Mouse (Mus musculus) T-cell, adult 2 months (primary cell): ENCODE data around the gene Olfr630.
"Not testable (repeated sequence)": the region's sequence is repeated elsewhere in the genome, so short reads cannot be mapped to it uniquely, and the experiment has no call there.

Source experiments
- DNase-seq: peaks from one replicate; pipeline ENCODE4 v3.0.0; 2022; ENCODE audit warnings: low spot score

Gene Olfr630

DNA sequence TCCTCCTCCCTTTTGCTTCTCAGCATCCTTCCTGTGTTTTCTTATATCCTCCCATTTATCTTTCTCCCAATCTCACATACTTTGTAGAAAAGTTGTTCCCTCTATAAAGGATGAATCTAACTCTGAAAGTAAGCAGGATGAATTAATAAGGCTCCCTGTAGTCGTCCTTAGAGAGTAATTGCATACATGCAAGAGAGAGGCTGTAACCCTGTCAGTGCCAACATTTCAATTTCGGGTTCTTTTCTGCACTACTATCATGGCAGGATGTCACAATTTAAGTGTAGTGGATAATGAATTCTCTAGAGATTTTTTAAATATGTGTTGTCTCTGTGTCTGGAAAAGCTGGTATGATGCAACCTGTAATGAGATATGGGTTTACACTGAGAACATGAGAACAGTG lies at the start of gene Olfr630:
Gene Olfr630, minus strand, starts transcription at position 101 of the 400 bp plus-strand sequence.
- no peak for DNase-seq

DNA sequence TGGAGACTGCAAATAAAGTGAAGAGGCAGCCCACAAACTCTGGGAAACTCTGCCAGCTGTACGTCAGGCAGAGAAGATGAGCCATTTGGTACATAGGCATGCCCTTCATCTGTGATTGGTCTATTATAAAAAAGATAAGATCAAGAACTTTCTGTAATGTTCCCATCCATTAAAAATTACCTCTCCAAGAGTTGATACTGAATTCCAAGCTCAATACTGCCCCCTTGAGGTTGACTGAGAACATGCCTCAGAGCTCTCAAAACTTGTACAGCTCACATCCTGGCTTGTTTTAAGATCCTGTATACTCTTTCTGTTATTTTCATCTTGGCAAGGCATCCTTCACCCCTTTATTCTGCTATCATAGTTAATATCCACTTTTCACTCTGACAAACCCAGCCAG lies 49.7 kb upstream of the Olfr630 start:
- DNase-seq: no peak

DNA sequence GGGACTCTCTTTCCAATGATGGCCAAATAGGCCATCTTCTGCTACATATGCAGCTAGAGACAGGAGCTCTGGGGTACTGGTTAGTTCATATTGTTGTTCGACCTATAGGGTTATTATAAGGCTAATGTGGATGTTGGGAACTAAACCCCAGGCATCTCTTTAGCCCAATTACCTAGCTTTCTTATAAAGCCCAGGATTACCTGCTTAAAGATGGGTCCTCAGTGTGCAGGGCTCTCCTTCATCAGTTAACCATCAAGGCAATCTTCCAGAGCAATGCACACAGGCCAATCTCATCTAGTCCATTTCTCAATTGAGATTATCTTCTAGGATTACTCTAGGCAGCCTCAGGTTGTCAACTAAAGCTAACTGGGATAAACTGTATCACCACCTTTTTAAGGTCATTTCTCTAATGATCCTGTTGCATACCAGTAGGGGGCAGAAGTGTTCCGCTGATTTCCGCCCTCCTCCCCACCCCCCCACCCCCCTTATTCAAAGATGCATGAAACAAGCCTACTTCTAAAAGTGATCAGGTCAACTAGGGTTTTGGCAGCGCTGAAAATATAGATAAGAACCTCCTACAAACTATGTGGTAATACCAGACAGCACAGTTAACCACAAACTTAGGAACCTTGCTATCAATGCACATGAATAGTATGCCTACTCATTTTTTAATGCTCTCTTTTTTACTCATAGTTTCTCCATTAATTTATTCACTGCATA lies 35.7 kb upstream of the Olfr630 start:
- DNase-seq: no peak

DNA sequence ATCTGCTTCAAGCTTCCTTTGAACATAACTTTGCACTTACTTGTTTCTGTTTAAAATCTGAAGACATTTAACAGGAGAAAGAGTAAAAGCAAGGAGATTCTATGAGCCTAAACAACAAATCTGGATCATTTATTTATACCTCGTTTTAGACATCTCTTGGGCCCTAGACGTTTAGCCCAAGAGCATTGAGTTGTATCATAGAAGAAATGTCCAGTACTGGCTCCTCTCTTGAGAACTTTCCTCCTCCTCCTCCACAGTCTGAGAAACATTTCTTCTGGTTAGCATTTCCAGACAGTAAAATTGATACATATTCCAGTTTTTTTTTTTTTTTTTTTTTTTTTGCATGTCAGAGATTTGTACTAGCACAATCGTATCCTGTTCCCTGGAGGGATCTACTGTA lies 34.6 kb upstream of the Olfr630 start, which contains the start of gene Olfr67:
Gene Olfr67, minus strand, starts transcription at position 101 of the 400 bp plus-strand sequence.
- DNase-seq: no peak

DNA sequence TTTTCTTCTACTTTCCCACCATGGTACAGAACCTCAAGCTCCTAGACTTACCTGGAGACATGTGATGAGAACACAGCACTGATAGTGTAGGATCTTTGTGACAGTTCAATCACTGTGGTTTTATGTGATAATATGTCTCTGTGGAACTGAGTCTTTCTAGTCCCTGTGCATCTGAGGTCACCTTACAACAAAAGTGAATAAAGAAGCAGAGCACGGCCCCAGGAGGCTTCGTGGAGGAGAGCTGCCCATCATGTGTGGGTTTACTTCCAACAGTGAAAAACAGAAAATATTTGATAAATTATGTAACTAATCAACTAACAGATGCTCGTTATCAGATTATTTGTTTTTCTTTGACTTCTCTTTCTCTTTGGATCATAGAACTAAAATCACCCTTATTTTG lies 22.5 kb upstream of the Olfr630 start, which contains the start of gene Olfr68:
Gene Olfr68, minus strand, starts transcription at position 101 of the 400 bp plus-strand sequence.
- no peak for DNase-seq

DNA sequence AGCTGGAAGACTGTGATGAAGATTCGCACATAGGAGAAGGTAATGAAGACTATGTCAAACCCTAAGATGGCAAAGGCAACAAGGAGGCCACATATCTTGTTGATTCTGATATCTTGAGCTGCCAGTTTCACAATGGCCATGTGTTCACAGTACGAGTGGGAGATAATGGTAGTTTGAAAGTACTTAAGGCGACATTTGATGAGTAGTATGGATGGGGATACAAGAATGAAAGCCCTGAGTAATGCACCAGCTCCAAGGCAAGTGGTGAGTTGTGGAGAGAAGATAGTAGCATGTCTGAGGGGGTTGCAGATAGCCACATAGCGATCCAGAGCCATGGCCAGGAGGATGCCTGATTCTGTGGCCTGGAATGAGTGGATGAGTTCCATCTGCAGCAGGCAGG lies 20.5 kb upstream of the Olfr630 start:
- DNase-seq: not testable (repeated sequence)

DNA sequence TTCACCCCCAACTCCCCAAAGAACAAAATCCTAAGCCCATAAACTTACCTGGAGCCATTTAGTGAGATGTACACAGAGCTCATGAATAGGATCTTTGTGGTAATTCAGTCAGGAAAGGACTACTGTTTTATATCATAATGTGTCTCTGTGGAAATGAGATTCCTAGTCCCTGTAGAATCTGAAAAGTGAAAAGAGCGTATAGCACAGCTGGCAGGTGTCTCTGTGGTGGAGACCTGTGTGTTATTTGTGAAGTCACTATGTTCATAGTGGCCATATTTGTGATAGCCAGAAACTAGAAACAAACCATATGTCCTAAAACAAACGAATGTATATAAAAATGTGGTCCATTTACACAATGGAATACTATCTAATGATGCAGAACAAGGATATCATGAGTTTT lies 14.4 kb upstream of the Olfr630 start, which contains the start of gene Olfr69:
Gene Olfr69, minus strand, starts transcription at position 101 of the 400 bp plus-strand sequence.
- no peak for DNase-seq

DNA sequence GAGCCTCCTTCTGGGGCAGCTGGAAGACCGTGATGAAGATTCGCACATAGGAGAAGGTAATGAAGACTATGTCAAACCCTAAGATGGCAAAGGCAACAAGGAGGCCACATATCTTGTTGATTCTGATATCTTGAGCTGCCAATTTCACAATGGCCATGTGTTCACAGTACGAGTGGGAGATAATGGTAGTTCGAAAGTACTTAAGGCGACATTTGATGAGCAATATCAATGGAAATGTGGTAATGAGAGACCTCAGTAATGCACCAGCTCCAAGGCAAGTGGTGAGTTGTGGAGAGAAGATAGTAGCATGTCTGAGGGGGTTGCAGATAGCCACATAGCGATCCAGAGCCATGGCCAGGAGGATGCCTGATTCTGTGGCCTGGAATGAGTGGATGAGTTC lies 10.6 kb upstream of the Olfr630 start:
- not testable (repeated sequence) for DNase-seq

DNA sequence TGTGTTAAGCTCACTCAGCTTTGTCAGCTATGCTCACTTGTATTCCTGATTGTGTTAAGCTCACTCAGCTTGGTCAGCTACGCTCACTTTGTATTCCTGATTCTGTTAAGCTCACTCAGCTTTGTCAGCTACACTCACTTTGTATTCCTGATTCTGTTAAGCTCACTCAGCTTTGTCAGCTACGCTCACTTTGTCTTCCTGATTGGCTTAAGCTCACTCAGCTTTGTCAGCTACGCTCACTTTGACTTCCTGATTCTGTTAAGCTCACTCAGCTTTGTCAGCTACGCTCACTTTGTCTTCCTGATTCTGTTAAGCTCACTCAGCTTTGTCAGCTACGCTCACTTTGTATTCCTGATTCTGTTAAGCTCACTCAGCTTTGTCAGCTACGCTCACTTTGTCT lies 5.1 kb upstream of the Olfr630 start:
- DNase-seq: not testable (repeated sequence)

DNA sequence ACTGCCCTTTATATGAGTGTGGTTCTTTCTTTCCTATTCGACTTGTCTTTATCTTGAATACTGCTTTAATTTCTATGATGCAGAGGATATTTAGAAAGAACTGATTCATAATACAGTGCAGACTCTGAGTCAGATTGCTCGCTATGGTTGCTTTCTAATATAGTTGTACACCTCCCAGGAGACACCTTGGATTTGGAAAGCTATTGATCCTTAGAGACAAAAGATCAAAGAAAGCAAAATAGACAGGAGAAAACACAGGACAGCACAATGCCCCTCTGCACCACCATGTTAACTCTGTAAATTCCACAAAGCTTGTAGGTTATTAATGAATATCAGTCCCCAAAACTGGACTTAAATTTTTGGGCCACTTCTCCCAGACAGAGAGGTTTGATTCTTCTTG lies 12.3 kb downstream of the Olfr630 start, which contains the start of gene Olfr629:
Gene Olfr629, minus strand, starts transcription at position 101 of the 400 bp plus-strand sequence.
- no peak for DNase-seq

DNA sequence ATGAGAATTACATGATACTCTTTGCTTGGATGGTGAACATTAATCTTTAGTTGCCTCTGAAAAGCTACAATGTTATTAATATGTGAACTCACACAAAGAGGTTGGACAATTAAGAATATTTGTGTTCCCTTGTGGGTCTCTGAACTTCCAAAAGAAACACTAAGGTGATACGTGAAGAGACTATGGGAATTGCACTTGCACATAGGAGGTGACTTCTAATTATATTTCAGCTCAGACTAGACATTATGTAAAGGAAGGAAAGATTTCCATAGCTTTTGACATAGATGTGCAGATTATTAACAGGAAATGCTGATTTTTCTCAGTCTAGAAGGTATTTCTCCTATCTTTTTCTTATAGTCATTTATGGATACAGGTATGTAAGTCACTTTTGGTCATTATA lies 27.1 kb downstream of the Olfr630 start, which contains the start of gene Olfr628:
Gene Olfr628, plus strand, starts transcription at position 301 of the 400 bp plus-strand sequence.
- DNase-seq: no peak

DNA sequence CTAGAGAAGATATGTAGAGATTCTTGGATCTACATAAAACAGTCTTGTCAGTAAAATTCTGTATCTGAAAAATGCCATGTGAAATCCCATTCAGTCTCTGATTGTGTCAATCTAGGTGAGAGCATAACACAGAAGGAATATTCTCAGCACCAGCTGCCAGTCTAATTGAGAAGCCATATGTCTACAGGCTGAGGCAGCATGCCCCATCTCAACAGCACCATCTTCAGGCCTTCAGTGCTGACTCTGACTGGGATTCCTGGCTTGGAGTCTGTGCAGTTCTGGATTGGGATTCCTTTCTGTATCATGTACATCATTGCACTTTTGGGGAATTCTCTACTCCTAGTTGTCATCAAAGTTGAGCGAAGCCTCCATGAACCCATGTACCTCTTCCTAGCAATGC lies 40.7 kb downstream of the Olfr630 start:
- not testable (repeated sequence) for DNase-seq

DNA sequence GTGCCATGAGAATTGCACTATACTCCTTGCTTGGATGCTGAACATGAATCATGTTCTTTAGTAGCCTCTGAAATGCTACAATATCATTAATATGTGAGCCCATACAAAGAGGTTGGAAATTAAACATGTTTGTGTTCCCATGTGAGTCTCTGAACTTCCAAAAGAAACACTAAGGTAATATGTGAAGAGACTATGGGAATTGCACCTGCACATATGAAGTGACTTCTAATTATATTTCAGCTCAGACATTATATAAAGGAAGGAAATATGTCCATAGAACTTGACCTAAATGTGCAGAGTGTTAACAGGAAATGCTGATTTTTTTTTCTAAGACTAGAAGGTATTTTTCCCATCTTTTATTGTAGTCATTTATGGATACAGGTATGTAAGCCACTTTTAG lies 42.8 kb downstream of the Olfr630 start, which contains the start of gene Olfr243:
Gene Olfr243, plus strand, starts transcription at position 301 of the 400 bp plus-strand sequence.
- DNase-seq: no peak

DNA sequence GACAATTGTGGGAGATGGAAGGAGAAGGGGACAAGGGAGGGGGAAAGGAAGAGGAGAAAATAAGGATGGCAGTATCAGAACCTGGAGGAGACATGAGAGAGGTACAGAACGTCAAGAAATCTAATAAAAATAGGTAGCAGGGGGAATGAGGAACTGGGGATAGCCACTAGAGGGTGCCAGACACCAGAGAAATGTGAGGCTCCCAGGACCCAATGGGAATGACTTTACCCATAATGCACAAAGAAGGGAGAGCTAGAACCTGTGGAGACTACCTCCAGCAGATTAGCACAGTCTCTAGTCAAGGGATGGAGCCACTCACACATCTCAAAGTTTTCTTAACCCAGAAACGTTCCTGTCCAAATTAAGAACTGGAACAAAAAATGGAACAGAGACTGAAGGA lies 45.1 kb downstream of the Olfr630 start:
- DNase-seq: no peak
